Mouse (Mus musculus) heart, embryonic 12.5 days (tissue): Measurements from ENCODE around the gene Cenpk. TPM values are rescaled to one million over a fixed set of nuclear protein-coding genes. Genes with fewer than 3 reads are reported as not detected.

Source experiments
- ATAC-seq: fragments of 200-750 bp; cut with Nextera tagmentation; 2 replicates; pipeline ENCODE4 v1.8.0; 2017; ENCODE audit warnings: moderate TSS enrichment, moderate library complexity; ENCODE audit not compliant: insufficient number of reproducible peaks, low FRiP score
- H3K27ac ChIP-seq: fragments of 300-500 bp; sonication (generic); 2 replicates; pipeline ENCODE4 v1.5.1; 2016; ENCODE audit warnings: mild to moderate bottlenecking, moderate library complexity; ENCODE audit not compliant: poor library complexity, severe bottlenecking
- H3K27me3 ChIP-seq: fragments of 300-500 bp; sonication (generic); replicated peaks from 2 replicates; pipeline ENCODE4 v1.6.1; 2016; ENCODE audit warnings: mild to moderate bottlenecking, moderate library complexity
- H3K36me3 ChIP-seq: fragments of 300-500 bp; sonication (generic); 2 replicates; pipeline ENCODE4 v1.6.1; 2016; ENCODE audit warnings: mild to moderate bottlenecking, moderate library complexity
- H3K4me1 ChIP-seq: fragments of 300-500 bp; sonication (generic); replicated peaks from 2 replicates; pipeline ENCODE4 v1.6.1; 2016; ENCODE audit warnings: mild to moderate bottlenecking
- H3K4me2 ChIP-seq: fragments of 300-500 bp; sonication (generic); 2 replicates; pipeline ENCODE4 v1.6.1; 2016; ENCODE audit warnings: mild to moderate bottlenecking, moderate library complexity
- H3K4me3 ChIP-seq: fragments of 300-500 bp; sonication (generic); 2 replicates; pipeline ENCODE4 v1.5.1; 2016; ENCODE audit warnings: mild to moderate bottlenecking
- H3K9ac ChIP-seq: fragments of 300-500 bp; sonication (generic); 2 replicates; pipeline ENCODE4 v1.6.1; 2016; ENCODE audit warnings: mild to moderate bottlenecking, moderate library complexity
- H3K9me3 ChIP-seq: fragments of 300-500 bp; sonication (generic); replicated peaks from 2 replicates; pipeline ENCODE4 v1.6.1; 2016; ENCODE audit warnings: mild to moderate bottlenecking, moderate library complexity
- WGBS: fragments of 180-500 bp; shearing (Covaris S2); methylation state at CpG from one replicate; pipeline ENCODE4 v1.1.7; 2016; 5-methylcytosine and 5-hydroxymethylcytosine counted together
- polyA plus RNA-seq: library from polyadenylated mRNA; unstranded; fragments of >200 nt; fragmentation: Nextera tagmentation; extraction: Ambion mirVana; gene quantifications from 2 replicates; pipeline ENCODE4 v1.2.1, GENCODE M21; 2016

The Cenpk gene
- polyA plus RNA-seq, 1 experiment from 2014 or later: 50.1 TPM

- no peaks in the 10 kb centered on the region for H3K4me1 ChIP-seq
- no peaks in the 10 kb centered on the region for H3K27me3 ChIP-seq
- peak overlapping the region; percentile 76 for H3K4me2 ChIP-seq
- H3K27ac ChIP-seq: peak overlapping the region; percentile 86
- WGBS: 0% methylated on average over 4 of the region's 4 CpGs
- H3K4me3 ChIP-seq: peak overlapping the region; percentile 55
- peak overlapping the region; percentile 69 for H3K9ac ChIP-seq
- H3K9me3 ChIP-seq: no peaks in the 10 kb centered on the region
- no peak for ATAC-seq
- no peaks in the 10 kb centered on the region for H3K36me3 ChIP-seq
Measured at GRCm38 (mm10) chr13:104286336-104286735, 57.9 kb downstream of the Cenpk start.

- H3K4me2 ChIP-seq: peak overlapping the region; percentile 58
- no peaks in the 10 kb centered on the region for H3K27me3 ChIP-seq
- no peaks in the 10 kb centered on the region for H3K9me3 ChIP-seq
- peak overlapping the region; percentile 55 for H3K4me3 ChIP-seq
- H3K9ac ChIP-seq: peak overlapping the region; percentile 62
- H3K4me1 ChIP-seq: no peaks in the 10 kb centered on the region
- under 1% methylated on average over 10 of the region's 10 CpGs for WGBS
- H3K36me3 ChIP-seq: no peaks in the 10 kb centered on the region
- H3K27ac ChIP-seq: peak overlapping the region; percentile 86
- ATAC-seq: peak; percentile 94
Measured at GRCm38 (mm10) chr13:104286897-104287309, 58.5 kb downstream of the Cenpk start.

DNA sequence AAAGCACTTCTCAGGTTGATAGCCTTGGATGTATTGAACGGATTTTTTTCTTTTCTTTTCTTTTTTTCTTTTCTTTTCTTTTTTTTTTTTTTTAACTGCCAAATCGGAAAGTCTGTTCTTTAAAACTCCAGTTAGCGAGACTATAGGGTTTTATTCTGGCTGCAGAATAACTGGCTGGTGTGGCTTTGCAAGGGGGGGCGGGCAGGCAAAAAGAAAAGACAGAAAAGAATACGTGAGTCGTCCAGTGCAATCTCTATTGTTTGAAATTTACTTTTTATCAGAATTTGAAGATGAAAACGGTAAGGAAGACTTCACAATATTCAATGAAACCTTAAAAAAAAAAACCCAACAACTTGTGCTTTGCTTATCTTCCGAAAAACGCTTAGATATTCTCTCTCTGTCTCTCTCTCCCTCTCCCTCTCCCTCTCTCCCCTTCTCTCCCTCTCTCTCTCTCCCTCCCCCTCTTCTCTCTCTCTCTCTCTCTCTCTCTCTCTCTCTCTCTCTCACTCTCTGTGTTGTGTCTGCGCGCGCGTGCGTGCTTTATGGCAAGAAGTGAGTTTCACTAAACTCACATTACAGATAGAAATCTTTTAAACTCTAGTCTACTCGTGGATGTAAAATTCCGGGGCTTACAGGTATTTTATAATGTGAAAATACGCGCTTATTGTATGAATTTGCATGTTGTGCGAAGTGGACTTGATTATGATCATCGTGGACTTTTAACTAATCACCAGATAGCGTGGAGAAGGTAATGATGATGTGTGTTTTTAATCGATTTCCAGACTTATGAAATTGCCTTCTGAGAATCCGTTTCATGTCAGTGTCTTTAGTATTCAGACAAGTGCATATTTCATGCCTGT, 59.2 kb downstream of the Cenpk start, which contains the start of gene Adamts6:
Gene Adamts6 (plus strand): TSS at position 470 of the 860 bp plus-strand sequence.
- Histone ChIP-seq H3K4me3 (peak within 1 kb of the TSS; percentile 55), H3K27me3 (no peaks in the 10 kb centered on the region), H3K9me3 (no peaks in the 10 kb centered on the region), H3K4me1 (no peaks in the 10 kb centered on the region), H3K36me3 (no peaks in the 10 kb centered on the region), H3K9ac (peak within 1 kb of the TSS; percentile 62), H3K27ac (peak within 1 kb of the TSS; percentile 86), H3K4me2 (peak within 1 kb of the TSS; percentile 58)
- ATAC-seq: no peak
- under 1% methylated on average over 23 of the region's 23 CpGs for WGBS

- WGBS: under 1% methylated on average over 7 of the region's 7 CpGs
- Histone ChIP-seq H3K36me3 (no peaks in the 10 kb centered on the region), H3K27ac (peak overlapping the region; percentile 86), H3K27me3 (no peaks in the 10 kb centered on the region), H3K9ac (peak overlapping the region; percentile 62), H3K4me1 (no peaks in the 10 kb centered on the region), H3K4me2 (peak overlapping the region; percentile 58), H3K4me3 (peak overlapping the region; percentile 55), H3K9me3 (no peaks in the 10 kb centered on the region)
- peak; percentile 33; the same call in 1 of the 2 replicates for ATAC-seq
Measured at GRCm38 (mm10) chr13:104288226-104288859, 59.9 kb downstream of the Cenpk start.

GRCm38 (mm10) chr13:104289176-104289575, 60.8 kb downstream of the Cenpk start:
- ATAC-seq: no peak
- Histone ChIP-seq H3K4me3 (peak overlapping the region; percentile 55), H3K27me3 (no peaks in the 10 kb centered on the region), H3K36me3 (no peaks in the 10 kb centered on the region), H3K4me1 (no peaks in the 10 kb centered on the region), H3K27ac (no peak overlapping the region), H3K9ac (no peak overlapping the region), H3K9me3 (no peaks in the 10 kb centered on the region), H3K4me2 (no peak overlapping the region)

- Histone ChIP-seq H3K9me3 (0 out of 2 replicates have a peak, but pooled peaks cover 3% of the 10 kb centered on the region), H3K4me2 (no peak overlapping the region), H3K36me3 (peaks cover 24% of the 10 kb centered on the region), H3K27me3 (no peaks in the 10 kb centered on the region), H3K4me1 (peaks cover 4% of the 10 kb centered on the region), H3K9ac (no peak overlapping the region), H3K4me3 (no peak overlapping the region), H3K27ac (no peak overlapping the region)
- ATAC-seq: no peak
- WGBS: 76% methylated on average over 1 of the region's 1 CpGs
Measured at GRCm38 (mm10) chr13:104295472-104295871, 67.1 kb downstream of the Cenpk start.

Other genes starting within 250 kb of the Cenpk start
- 25.7 and 26.9 TPM in 2 replicates for gene Nln, start 119.0 kb upstream of the Cenpk start, polyA plus RNA-seq
- 2.5 and 3.5 TPM in 2 replicates for gene Sgtb, start 118.9 kb upstream of the Cenpk start, polyA plus RNA-seq
- gene Trappc13, start 50.1 kb upstream of the Cenpk start, polyA plus RNA-seq: 52.7 and 54.5 TPM in 2 replicates
- gene Trim23, start 49.8 kb upstream of the Cenpk start, polyA plus RNA-seq: 16.9 and 17.9 TPM in 2 replicates
- gene Ppwd1, start 232 bp downstream of the Cenpk start, polyA plus RNA-seq: 10.6 and 11.0 TPM in 2 replicates
- gene Adamts6, start 59.2 kb downstream of the Cenpk start, polyA plus RNA-seq: 5.7 and 6.8 TPM in 2 replicates